Mouse (Mus musculus) induced T-regulatory cell, adult 2 months (primary cell): ENCODE measurements around the gene Atf6b.

Experiments used
- DNase-seq: peaks from one replicate; pipeline ENCODE4 v3.0.0-alpha.2; 2012; ENCODE audit warnings: low read depth

Gene Atf6b

DNA sequence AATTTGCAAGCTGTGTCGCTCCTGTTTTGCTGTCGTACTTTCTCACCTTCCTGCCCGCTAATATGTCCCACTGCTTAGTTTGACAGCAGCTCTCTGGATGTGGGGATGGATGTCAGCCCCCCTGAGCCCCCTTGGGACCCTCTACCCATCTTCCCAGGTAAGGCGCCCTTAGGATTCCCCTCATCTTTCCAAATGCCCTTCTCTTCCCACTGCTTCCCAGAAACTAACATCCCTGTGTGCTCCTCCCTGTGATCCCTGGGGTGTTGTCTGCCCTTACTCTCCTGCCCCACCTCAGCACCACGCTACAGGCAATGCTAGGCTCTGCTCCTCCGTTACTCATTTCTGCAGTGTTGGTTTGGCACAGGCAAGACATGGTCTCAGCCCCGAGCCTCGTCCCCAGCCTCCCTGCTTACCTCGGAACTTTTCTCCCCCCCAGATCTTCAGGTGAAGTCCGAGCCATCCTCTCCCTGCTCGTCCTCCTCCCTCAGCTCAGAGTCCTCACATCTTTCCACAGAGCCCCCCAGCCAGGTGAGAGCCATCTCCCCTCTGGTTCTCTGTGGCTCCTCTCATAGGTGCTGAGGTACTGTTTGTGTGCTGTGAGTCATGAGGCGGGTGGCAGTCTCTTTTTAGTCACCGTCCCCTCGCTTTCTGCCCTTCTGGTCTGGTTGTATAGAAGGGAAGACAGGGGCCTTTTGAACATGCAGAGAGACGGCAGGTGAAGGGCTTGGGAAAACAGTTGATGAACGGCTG lies 1.4 kb downstream of the Atf6b start:
- no peak for DNase-seq

- no peak for DNase-seq
Measured at GRCm38 (mm10) chr17:34649106-34649864, 2.3 kb downstream of the Atf6b start.

DNA sequence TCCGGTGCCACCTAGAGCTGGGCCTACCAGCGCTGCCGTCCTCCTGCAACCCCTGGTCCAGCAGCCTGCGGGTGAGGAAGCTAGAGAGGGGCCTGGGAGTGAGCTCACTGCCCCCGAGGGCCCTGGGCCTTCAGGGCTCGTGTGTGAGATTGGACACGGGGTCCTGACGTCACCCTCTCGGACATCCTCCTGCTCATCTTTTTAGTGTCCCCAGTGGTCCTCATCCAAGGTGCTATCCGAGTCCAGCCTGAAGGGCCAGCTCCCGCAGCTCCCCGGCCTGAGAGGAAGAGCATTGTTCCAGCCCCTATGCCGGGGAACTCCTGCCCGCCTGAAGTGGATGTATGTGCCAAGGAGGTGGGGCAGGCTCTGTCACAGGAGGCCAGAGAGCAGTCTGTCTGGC lies 3.8 kb downstream of the Atf6b start:
- DNase-seq, result no peak

DNA sequence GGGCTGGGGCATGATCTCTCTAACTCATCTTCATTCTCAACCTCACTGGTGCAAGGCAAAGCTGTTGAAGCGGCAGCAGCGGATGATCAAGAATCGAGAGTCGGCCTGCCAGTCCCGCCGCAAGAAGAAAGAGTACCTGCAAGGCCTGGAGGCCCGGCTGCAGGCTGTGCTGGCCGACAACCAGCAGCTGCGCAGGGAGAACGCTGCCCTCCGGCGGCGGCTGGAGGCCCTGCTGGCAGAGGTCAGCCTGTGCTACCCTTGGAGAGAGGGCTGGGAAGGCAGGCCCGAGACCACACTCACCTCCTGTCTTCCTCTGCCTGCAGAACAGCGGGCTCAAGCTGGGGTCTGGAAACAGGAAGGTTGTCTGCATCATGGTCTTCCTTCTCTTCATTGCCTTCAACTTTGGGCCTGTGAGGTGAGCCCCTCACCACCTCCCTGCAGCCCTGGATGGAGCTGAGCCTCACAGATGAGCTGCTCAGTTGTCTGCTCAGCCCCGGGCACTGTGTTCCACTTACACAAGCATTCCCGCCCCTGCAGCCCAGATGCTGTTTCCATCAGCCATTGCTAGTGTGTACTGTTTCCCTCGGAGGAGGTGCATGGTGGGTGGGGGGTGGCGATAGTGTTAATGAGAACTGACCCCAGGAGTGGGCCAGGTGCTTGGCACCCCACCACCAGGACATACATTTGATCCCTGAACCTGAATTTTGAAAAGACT lies 4.7 kb downstream of the Atf6b start:
- DNase-seq, result peak; percentile 36

DNA sequence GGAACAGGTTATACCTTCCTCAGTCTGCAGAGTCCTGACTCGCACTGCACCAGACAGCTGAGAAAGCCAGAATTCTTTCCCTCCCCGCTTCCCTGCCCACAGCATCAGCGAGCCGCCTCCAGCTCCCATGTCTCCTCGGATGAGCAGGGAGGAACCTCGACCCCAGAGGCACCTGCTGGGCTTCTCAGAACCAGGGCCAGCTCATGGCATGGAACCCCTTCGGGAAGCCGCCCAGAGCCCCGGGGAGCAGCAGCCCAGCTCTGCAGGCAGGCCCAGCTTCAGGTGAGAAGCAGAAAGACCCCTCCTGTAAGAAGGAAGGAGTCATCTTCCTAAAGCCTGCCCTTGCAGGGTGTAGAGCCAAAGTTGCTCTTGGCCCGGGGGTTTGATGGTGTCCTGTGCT lies 5.6 kb downstream of the Atf6b start:
- DNase-seq, result no peak

DNA sequence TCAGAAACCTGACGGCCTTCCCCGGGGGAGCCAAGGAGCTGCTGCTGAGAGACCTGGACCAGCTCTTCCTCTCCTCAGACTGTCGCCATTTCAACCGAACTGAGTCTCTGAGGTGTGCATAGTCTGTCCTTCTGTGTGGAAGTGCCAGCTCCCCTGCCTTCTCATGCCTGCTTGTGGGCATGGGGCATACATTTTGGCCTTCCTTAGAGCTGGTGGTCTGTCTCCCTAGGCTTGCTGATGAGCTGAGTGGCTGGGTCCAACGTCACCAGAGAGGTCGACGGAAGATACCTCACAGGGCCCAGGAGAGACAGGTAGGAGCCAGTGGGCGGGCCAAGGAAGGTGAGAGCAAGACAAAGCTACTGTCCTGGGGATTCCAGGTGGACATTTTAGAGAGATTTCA lies 6.0 kb downstream of the Atf6b start:
- DNase-seq, result no peak

GRCm38 (mm10) chr17:34653746-34654285 lies 6.9 kb downstream of the Atf6b start:
- DNase-seq, result peak; percentile 79

GRCm38 (mm10) chr17:34654392-34654791 lies 7.4 kb downstream of the Atf6b start:
- no peak for DNase-seq

DNA sequence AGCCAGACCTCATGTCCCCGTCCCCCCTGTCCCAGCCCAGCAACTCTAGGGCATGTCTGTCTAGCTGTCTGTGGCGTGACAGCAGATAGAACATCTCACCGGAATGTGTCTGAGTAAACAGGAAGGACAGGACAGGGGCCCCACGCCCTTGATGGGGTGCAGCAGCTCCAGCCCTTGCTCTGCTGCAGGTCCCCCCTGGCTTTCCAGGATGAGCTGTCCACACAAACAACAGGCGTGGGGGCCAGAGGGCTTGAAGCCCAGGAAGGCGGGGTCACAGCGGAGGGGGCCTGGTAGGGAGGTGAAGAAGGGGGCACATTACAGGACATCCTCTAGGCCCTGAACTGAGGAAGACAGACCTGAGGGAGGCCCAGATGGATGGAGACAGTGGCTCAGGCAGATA lies 8.2 kb downstream of the Atf6b start:
- DNase-seq, result no peak

- no peak for DNase-seq
Measured at GRCm38 (mm10) chr17:34655581-34655991, 8.6 kb downstream of the Atf6b start.

GRCm38 (mm10) chr17:34656666-34657065 lies 9.7 kb downstream of the Atf6b start:
- no peak for DNase-seq

GRCm38 (mm10) chr17:34657271-34657670 lies 10.3 kb downstream of the Atf6b start:
- DNase-seq, result no peak

GRCm38 (mm10) chr17:34658145-34658544 lies 11.2 kb downstream of the Atf6b start:
- no peak for DNase-seq

GRCm38 (mm10) chr17:34658591-34658990 lies 11.6 kb downstream of the Atf6b start:
- DNase-seq, result no peak

- no peak for DNase-seq
Measured at GRCm38 (mm10) chr17:34659181-34659896, 12.4 kb downstream of the Atf6b start.

DNA sequence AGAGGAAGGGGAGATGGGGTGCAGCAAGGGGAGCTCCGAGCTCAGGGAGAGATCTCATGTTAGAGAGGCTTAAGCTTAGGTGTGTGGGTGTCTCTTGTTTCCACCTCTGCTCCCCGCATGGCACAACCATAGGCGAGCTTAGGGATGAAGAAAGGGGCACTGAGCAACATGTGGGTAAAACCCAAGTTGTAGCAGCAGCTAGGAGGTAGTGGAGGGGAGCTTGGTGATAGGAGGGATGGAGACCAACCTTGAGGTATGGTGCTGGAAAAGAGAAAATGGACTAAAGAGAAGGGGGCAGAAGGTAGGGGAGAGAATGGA lies 12.9 kb downstream of the Atf6b start:
- no peak for DNase-seq

DNA sequence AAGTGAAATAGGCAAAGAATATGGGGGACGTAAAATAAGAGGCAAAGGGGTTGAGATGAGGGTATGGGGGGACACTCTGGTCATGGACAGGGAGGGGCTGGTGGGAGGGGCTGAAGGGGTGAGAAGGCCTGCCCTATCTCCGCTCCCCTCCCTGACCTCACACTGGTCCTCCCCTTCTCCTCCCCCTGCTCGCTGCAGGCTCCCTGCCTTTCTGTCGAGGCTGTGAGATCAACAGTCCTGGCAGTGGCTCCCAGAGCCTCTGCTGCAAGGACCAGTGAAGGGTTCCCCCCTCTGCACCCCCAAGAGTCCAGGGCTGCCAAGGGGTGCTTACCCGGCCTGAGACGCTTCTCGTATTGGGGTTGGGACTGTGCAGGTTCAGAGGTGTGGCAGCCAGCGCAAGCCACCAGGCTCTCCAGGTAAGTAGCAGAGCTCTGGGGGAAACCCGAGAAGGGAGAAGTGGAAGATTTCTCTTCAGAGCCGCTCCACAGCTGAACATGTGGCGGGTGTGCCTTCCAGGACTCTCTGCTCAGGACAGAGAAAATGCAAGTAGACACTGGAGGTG lies 13.4 kb downstream of the Atf6b start:
- no peak for DNase-seq

- no peak for DNase-seq
Measured at GRCm38 (mm10) chr17:34661121-34661591, 14.2 kb downstream of the Atf6b start.

GRCm38 (mm10) chr17:34662468-34662867 lies 15.5 kb downstream of the Atf6b start:
- DNase-seq, result no peak

GRCm38 (mm10) chr17:34662978-34663377 lies 16.0 kb downstream of the Atf6b start:
- DNase-seq, result no peak

- no peak for DNase-seq
Measured at GRCm38 (mm10) chr17:34663558-34663957, 16.6 kb downstream of the Atf6b start.

- no peak for DNase-seq
Measured at GRCm38 (mm10) chr17:34664472-34664871, 17.5 kb downstream of the Atf6b start.
